Mouse (Mus musculus) lung, postnatal 10 days (tissue): ENCODE results near the gene Gm13694.
"Not testable (repeated sequence)": the region's sequence is repeated elsewhere in the genome, so short reads cannot be mapped to it uniquely, and the experiment has no call there.

Experiments
- DNase-seq: peaks from one replicate; pipeline ENCODE4 v3.0.0; 2021

Gm13694 gene

DNA sequence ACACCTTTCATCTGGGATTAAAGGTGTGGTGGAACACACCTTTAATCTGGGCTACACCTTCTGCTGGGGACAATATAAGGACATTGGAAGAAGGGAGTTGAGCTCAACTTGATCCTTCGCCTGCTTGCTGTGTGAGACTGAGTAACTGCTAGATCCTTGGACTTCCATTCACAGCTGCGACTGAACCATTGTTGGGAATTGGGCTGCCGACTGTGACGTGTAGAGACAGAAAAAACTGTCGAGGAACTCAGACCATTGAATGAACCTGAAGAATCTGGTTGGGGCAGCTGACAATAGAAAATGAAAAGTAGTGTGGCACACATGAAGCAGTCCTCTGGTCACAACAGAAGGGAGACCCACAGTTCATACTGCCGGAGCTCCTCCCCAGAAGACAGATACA, at the start of gene Gm13694:
TSS of gene Gm13694 (plus strand) at position 301 of the 400 bp plus-strand sequence.
- DNase-seq: not testable (repeated sequence)

DNA sequence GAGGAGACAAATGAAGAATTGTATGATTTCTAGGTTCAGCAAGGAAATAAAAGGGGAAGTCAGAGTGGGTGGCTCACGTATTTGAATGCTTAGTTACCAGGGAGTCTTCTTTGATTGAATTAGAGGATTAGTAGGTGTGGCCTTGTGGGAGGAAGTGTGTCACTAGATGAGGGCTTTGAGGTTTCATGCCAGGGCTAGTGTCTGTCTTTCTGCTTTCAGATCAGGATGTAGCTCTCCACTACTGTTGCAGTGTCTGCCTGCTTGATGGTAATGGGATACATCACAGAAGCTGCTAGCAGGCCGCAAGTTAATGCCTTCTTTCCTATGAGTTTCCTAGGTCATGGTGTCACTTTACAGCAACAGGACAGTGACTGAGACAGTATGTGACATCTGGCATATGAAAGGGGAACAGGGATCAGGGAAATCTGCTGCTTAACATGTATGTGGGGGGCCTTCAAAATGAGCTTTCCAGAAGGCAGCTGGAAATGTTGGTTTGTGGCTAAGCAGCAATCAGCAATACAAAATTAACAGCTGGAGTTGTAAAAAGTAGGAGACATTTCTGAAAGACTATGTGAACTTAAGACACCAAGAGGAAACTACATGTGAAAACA, 49.1 kb upstream of the Gm13694 start:
- DNase-seq: no peak

- peak; percentile 36 for DNase-seq
These were observed 37.8 kb upstream of the Gm13694 start, which contains the start of gene Zswim2 for GRCm38 (mm10) chr2:83940931-83941361. Zswim2 (minus strand) TSS chr2:83941228.

DNA sequence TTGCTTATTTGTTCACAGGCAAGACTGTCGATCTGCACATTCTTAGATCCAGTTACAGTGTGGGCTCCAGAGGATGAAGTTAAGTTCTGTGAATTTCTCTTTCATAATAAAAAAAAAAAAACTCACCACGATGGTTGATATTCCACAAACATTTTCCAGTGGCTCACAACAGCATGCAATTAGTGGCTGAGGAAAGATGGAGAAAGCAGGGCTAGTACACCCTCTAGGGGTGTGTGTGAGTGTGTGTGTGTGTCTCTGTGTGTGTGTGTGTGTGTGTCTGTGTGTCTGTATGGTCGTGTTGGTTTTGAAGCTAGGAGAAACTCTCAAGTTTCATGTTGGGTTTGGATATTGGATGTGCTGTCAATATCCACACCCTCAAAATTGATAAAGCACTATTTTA, 37.4 kb upstream of the Gm13694 start:
- no peak for DNase-seq

GRCm38 (mm10) chr2:83941792-83942191, 36.9 kb upstream of the Gm13694 start:
- DNase-seq: no peak

GRCm38 (mm10) chr2:83955393-83955792, 23.3 kb upstream of the Gm13694 start, which contains the start of gene Gm13698:
Gm13698 (plus strand) TSS chr2:83955693.
- DNase-seq: not testable (repeated sequence)

- DNase-seq: not testable (repeated sequence)
These were observed 17.5 kb upstream of the Gm13694 start, which contains the start of gene Gm13693 for GRCm38 (mm10) chr2:83961203-83961602. Gm13693 (plus strand) TSS chr2:83961503.

DNA sequence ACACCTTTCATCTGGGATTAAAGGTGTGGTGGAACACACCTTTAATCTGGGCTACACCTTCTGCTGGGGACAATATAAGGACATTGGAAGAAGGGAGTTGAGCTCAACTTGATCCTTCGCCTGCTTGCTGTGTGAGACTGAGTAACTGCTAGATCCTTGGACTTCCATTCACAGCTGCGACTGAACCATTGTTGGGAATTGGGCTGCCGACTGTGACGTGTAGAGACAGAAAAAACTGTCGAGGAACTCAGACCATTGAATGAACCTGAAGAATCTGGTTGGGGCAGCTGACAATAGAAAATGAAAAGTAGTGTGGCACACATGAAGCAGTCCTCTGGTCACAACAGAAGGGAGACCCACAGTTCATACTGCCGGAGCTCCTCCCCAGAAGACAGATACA, 11.7 kb upstream of the Gm13694 start, which contains the start of gene Gm13695:
TSS of gene Gm13695 (plus strand) at position 301 of the 400 bp plus-strand sequence.
- DNase-seq: not testable (repeated sequence)

DNA sequence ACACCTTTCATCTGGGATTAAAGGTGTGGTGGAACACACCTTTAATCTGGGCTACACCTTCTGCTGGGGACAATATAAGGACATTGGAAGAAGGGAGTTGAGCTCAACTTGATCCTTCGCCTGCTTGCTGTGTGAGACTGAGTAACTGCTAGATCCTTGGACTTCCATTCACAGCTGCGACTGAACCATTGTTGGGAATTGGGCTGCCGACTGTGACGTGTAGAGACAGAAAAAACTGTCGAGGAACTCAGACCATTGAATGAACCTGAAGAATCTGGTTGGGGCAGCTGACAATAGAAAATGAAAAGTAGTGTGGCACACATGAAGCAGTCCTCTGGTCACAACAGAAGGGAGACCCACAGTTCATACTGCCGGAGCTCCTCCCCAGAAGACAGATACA, 5.9 kb upstream of the Gm13694 start, which contains the start of gene Gm13696:
TSS of gene Gm13696 (plus strand) at position 301 of the 400 bp plus-strand sequence.
- DNase-seq: not testable (repeated sequence)

- not testable (repeated sequence) for DNase-seq
These were observed 5.7 kb downstream of the Gm13694 start, which contains the start of gene Gm13697 for GRCm38 (mm10) chr2:83984443-83984842. Gm13697 (plus strand) TSS chr2:83984743.

DNA sequence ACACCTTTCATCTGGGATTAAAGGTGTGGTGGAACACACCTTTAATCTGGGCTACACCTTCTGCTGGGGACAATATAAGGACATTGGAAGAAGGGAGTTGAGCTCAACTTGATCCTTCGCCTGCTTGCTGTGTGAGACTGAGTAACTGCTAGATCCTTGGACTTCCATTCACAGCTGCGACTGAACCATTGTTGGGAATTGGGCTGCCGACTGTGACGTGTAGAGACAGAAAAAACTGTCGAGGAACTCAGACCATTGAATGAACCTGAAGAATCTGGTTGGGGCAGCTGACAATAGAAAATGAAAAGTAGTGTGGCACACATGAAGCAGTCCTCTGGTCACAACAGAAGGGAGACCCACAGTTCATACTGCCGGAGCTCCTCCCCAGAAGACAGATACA, 11.5 kb downstream of the Gm13694 start, which contains the start of gene Gm13691:
TSS of gene Gm13691 (plus strand) at position 301 of the 400 bp plus-strand sequence.
- DNase-seq: not testable (repeated sequence)

DNA sequence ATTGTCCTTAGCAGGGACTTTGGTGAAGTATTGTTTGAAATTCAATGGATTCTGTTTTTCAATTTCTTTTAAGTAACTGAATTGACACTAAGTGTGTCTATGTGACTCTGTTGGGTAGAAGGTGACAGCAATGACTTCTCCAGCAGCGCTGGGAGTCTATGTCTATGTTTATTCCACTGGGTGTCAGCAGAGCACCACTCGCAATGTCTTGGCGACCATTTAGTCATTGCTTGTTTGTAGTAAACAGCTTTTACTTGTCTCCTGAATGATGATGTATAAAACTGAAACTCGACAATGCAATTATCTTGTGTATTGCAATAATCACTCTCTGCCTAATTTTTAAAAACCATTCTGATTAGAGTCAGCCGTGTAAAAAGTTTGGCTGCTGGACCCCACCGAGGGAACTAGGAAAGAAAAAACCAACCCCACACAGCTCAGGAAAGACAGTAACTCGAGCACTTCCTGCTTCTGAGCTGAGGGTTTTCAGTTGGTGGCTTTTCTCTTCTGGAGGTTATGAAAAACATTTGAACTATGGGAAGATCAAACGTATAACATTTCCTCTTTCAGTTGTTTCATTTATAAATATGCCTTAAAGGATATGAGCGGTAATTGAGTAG, 15.0 kb downstream of the Gm13694 start:
- DNase-seq: peak; percentile 36

GRCm38 (mm10) chr2:83994526-83994925, 15.8 kb downstream of the Gm13694 start:
- DNase-seq: not testable (repeated sequence)

GRCm38 (mm10) chr2:84008913-84009312, 30.2 kb downstream of the Gm13694 start:
- no peak for DNase-seq

- no peak for DNase-seq
These were observed 31.1 kb downstream of the Gm13694 start for GRCm38 (mm10) chr2:84009818-84010217.

GRCm38 (mm10) chr2:84014572-84014971, 35.8 kb downstream of the Gm13694 start:
- DNase-seq: no peak

DNA sequence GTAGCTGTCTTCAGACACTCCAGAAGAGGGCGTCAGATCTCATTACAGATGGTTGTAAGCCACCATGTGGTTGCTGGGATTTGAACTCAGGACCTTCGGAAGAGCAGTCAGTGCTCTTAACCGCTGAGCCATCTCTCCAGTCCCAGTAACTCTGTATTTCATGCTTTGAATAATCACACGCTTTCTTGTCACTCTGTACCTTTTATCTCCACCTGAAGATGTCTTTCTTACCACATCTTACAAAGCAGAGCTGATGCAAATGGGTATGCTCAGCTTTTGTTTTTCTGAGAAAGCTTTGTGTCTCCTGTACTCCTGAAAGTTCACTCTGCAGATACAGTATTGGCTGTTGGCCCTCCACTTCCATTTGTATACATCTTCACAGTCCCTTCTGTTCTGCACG, 37.6 kb downstream of the Gm13694 start:
- DNase-seq: not testable (repeated sequence)

DNA sequence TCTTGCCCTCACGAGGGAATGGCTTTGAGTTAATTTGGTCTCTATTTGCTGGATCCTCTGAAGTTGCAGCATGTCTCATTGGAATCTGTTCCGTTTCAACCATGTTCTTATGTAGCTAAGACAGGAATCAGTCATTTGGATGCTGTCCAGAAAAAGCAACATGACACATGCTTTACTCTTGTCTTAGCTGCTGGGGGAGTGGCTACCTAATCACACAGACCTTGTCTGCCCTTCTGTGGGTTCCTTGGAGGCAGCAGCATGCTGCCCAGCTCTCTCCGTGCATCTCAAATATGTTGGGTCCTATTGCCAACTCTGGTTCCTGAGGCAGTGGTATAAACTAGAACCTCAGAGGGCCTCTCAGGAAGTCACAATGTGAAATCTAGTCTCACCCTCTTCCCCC, 39.6 kb downstream of the Gm13694 start:
- peak; percentile 35 for DNase-seq

DNA sequence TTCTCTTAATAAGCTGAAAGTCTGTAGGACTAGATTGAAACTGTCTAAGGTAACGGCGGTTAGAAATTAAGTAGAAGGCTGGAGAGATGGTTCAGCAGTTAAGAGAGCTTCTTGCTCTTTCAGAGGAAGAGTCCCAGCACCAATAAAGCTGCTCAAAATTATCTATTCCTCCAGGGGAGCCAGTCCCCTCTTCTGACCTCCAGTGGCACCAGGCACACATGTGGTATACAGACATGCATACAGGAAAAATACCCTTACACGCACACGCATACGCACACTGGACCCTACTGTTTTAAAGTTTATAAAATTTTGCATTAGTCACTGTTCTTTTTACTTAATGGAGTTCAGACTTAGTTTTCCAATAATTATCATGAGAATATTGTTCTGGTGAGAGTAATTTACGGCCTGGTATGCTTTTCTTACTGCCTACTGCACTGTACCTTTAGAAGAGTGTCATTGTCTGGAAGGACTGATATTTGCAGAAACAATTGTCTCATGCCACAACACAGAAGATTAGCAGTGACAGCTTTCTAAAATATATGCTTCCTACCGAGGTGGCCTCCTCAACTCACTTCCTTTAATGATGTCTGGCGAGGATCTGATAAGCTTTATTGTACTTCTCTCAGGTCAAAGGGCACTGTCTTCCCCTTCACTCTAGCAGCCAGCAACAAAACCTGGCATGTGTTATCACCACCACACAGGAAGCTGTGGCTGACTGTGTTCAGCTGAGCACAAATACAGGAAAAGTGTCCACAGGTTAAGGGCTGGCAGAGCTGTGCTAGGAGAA, 41.0 kb downstream of the Gm13694 start:
- peak; percentile 60 for DNase-seq

GRCm38 (mm10) chr2:84021930-84022329, 43.2 kb downstream of the Gm13694 start:
- DNase-seq: no peak

GRCm38 (mm10) chr2:84022905-84023304, 44.2 kb downstream of the Gm13694 start:
- peak; percentile 60 for DNase-seq

- DNase-seq: no peak
These were observed 44.6 kb downstream of the Gm13694 start for GRCm38 (mm10) chr2:84023319-84023718.

DNA sequence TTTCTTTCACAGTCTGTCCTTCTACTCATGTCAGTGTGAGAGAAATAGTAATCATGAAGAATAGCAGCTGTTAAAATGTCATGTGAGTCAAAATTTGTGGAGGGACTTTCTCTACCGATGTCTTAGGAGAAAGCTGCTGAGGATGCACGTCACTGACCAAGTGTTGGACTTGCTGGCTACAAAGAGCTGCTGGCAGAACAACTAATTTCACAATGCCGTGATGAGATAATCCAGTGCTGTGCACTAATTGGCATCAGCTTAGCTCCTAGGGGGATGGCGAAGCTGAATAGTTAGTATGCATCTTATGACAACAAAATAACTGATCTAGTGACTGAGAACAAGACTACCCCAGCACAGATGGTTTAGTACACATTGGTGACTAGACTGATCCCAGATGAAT, 46.5 kb downstream of the Gm13694 start:
- DNase-seq: peak; percentile 31
